Mouse (Mus musculus) cortical plate, adult 2 months (tissue): Measurements from ENCODE around the gene Entpd3.

Experiments used
- CTCF ChIP-seq: fragments of 200-500 bp; IDR thresholded peaks from 2 replicates; pipeline ENCODE4 v1.5.1; 2011; ENCODE audit warnings: mild to moderate bottlenecking, control low read depth, low read length; ENCODE audit not compliant: insufficient read depth; ENCODE audit errors: extremely low read depth
- POLR2A ChIP-seq: fragments of 200-500 bp; IDR thresholded peaks from 2 replicates; pipeline ENCODE4 v1.6.1; 2011; ENCODE audit warnings: mild to moderate bottlenecking, low read length, control low read depth; ENCODE audit not compliant: insufficient read depth; ENCODE audit errors: extremely low read depth

- TF ChIP-seq CTCF: no peak
- no peak for TF ChIP-seq POLR2A
Measured at GRCm38 (mm10) chr9:120614059-120614458, 74.4 kb downstream of the Entpd3 start.
